Mouse (Mus musculus) lung, postnatal 0 days (tissue): ENCODE data around the gene Gabbr2.

Experiments
- CTCF ChIP-seq: IDR thresholded peaks from 2 replicates; pipeline ENCODE4 v1.5.1; 2016; ENCODE audit warnings: antibody characterized with exemption, mild to moderate bottlenecking
- EP300 ChIP-seq: IDR thresholded peaks from 2 replicates; pipeline ENCODE4 v1.6.1; 2016; ENCODE audit warnings: antibody characterized with exemption, mild to moderate bottlenecking, control low read depth

DNA sequence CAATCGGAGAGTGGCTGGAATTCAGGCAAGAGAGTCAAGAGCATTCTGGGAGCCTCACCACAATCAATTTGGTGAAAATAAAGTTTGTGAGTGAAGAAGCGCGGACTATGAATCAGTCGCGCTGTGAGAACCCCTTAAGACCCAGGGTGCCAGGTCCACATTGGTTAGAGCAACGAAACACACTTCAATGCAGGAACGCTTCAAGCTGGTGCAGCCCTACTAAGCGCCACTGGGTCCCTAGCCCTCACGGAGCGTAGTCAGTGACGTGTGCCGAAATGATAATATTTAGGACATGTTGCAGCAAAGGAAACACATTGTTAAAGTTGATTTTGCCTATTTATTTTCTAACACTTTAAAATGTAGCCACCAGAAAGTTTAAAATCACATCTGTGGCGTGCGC is 156.6 kb downstream of the Gabbr2 start:
- TF ChIP-seq CTCF (no peak), EP300 (no peak)
